Mouse (Mus musculus): ENCODE results near the gene Clcf1. TPM values are rescaled to one million over a fixed set of nuclear protein-coding genes. Genes with fewer than 3 reads are reported as not detected.

The Clcf1 gene
- polyA plus RNA-seq, 1 experiment = 0.09 TPM

DNA sequence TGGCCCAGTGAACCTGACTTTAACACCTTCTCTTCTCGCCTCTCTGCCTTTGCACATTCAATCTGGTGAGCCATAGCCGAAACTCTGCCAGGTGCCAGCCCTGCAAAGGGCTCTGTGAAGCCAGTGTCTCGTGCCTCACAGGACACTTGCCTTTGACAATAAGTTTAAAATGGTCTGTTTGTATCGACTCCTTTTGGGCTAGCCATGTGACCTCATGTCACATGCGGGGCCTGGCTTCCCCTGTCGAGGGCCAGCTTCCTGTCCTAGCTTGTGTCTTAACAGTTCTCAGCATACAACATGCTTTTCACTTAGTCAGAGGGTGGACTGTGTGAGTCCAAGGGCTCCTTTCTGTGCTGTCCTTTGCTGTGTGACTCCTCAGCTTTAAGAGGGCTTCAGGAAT is 48.7 kb downstream of the Clcf1 start:
- Histone ChIP-seq H3K27me3 (replicated peaks) (peaks cover 2% of the 10 kb centered on the region), H3K4me1 (peaks cover 47% of the 10 kb centered on the region), H3K4me3 (replicated peaks) (peak overlapping the region; percentile 9), H3K9me3 (no peaks in the 10 kb centered on the region), H3K36me3 (replicated peaks; ENCODE audit: low read length) (peaks cover 64% of the 10 kb centered on the region)
- TF ChIP-seq FLI1 (IDR thresholded peaks at IDR 0.05; ENCODE audit: low read length) = no peak
- no peak for TF ChIP-seq GATA1 (IDR thresholded peaks at IDR 0.05; ENCODE audit: borderline replicate concordance, low read length)

GRCm38 (mm10) chr19:4263702-4264101 is 49.7 kb downstream of the Clcf1 start:
- Histone ChIP-seq H3K27me3 (replicated peaks) (peaks cover 2% of the 10 kb centered on the region), H3K36me3 (replicated peaks; ENCODE audit: low read length) (peaks cover 67% of the 10 kb centered on the region), H3K9me3 (no peaks in the 10 kb centered on the region), H3K4me1 (peaks cover 54% of the 10 kb centered on the region), H3K4me3 (replicated peaks) (no peak overlapping the region)
- TF ChIP-seq FLI1 (IDR thresholded peaks at IDR 0.05; ENCODE audit: low read length) (no peak), GATA1 (IDR thresholded peaks at IDR 0.05; ENCODE audit: borderline replicate concordance, low read length) (no peak)

DNA sequence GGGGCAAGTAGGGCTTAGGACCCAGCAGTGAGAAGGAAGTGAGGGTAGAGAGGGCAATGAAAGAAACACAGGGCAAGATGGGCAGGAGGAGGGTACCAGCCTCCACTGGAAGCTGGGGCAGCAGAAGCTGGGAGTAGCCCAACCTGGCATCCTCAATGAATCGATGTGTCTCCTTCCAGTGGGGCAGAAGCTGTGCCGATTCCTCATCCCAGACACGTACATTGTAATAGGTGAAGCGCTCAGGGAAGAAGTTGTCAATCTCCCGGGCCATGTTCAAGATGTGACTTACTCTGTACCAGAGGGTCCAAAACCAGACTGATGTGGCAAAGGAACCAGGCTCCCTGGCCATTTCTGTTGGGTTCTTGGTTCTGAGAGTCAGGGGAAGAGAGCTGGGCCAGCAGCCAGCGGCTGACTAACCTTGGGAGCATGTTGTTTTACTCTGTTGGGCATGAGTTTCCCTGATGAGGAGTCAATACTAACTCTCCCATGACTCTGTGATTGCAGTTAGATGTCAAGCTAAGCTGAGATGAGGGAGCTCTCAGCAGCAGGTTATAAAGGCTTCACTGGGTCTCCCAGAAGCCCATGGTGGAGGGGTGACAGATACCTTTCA is 50.2 kb downstream of the Clcf1 start:
- Histone ChIP-seq H3K27me3 (replicated peaks) (peaks cover 2% of the 10 kb centered on the region), H3K9me3 (no peaks in the 10 kb centered on the region), H3K36me3 (replicated peaks; ENCODE audit: low read length) (peaks cover 67% of the 10 kb centered on the region), H3K4me3 (replicated peaks) (no peak overlapping the region), H3K4me1 (peaks cover 59% of the 10 kb centered on the region)
- TF ChIP-seq GATA1 (IDR thresholded peaks at IDR 0.05; ENCODE audit: borderline replicate concordance, low read length) (no peak), FLI1 (IDR thresholded peaks at IDR 0.05; ENCODE audit: low read length) (no peak)

DNA sequence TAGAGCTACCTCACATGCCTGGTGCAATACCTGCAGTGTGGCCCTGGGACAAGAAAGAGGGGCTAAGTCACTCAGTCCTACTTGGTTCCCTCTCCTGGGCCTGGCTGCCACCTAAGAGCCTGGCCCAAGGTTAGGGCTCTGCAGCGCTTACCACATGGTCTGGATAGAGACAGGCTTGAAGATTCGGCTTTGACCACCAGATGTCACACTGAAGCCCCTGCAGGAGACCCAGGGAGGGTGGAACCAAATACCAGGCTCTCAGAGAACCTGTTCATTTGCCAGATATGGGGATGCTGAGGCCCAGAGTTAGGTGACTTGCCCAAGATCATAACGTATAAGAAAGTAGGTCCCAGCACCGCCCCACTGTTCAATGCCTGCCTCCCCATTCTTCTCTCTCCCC is 51.9 kb downstream of the Clcf1 start:
- TF ChIP-seq FLI1 (IDR thresholded peaks at IDR 0.05; ENCODE audit: low read length) (no peak), GATA1 (IDR thresholded peaks at IDR 0.05; ENCODE audit: borderline replicate concordance, low read length) (no peak)
- Histone ChIP-seq H3K36me3 (replicated peaks; ENCODE audit: low read length) (peaks cover 70% of the 10 kb centered on the region), H3K4me1 (peaks cover 61% of the 10 kb centered on the region), H3K9me3 (no peaks in the 10 kb centered on the region), H3K4me3 (replicated peaks) (peak overlapping the region; percentile 30), H3K27me3 (replicated peaks) (peaks cover 11% of the 10 kb centered on the region)

- Histone ChIP-seq H3K4me1 (peaks cover 38% of the 10 kb centered on the region), H3K4me3 (replicated peaks) (peak within 1 kb of the TSS; percentile 95), H3K9me3 (no peaks in the 10 kb centered on the region), H3K27me3 (replicated peaks) (peaks cover 21% of the 10 kb centered on the region), H3K36me3 (replicated peaks; ENCODE audit: low read length) (peaks cover 59% of the 10 kb centered on the region)
- no peak for TF ChIP-seq GATA1 (IDR thresholded peaks at IDR 0.05; ENCODE audit: borderline replicate concordance, low read length)
- TF ChIP-seq FLI1 (IDR thresholded peaks at IDR 0.05; ENCODE audit: low read length) = no peak
These were observed 54.7 kb downstream of the Clcf1 start, which contains the start of gene Ssh3 for GRCm38 (mm10) chr19:4268566-4269361. Gene Ssh3, minus strand, starts transcription at chr19:4269180.

DNA sequence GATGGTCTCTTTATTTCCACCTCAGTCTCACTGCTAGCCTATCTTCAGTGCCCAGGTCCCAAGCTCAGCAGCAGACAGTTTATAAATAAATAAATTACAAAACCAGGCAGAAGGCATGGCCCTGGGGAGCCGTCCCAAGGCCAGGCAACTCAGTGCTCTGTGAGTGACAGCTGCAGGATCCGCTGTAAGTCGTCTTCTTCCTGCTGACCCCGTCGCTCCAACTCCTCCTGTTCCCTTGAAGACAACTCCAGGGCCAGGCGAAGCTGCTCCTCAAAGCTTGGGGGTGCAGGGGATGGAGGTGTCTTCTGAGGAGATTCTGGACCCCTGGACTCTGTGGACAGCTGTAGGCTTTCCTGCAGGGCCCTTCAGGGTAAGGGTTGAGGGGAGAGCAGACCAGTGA is 56.1 kb downstream of the Clcf1 start:
- Histone ChIP-seq H3K4me1 (peaks cover 33% of the 10 kb centered on the region), H3K36me3 (replicated peaks; ENCODE audit: low read length) (peaks cover 45% of the 10 kb centered on the region), H3K27me3 (replicated peaks) (peaks cover 21% of the 10 kb centered on the region), H3K4me3 (replicated peaks) (no peak overlapping the region), H3K9me3 (no peaks in the 10 kb centered on the region)
- TF ChIP-seq GATA1 (IDR thresholded peaks at IDR 0.05; ENCODE audit: borderline replicate concordance, low read length) (no peak), FLI1 (IDR thresholded peaks at IDR 0.05; ENCODE audit: low read length) (no peak)

GRCm38 (mm10) chr19:4270972-4271371 is 56.9 kb downstream of the Clcf1 start:
- Histone ChIP-seq H3K36me3 (replicated peaks; ENCODE audit: low read length) (peaks cover 37% of the 10 kb centered on the region), H3K27me3 (replicated peaks) (peaks cover 21% of the 10 kb centered on the region), H3K4me1 (peaks cover 33% of the 10 kb centered on the region), H3K9me3 (peaks cover 1% of the 10 kb centered on the region; the same call in 1 of the 2 replicates), H3K4me3 (replicated peaks) (no peak overlapping the region)
- TF ChIP-seq GATA1 (IDR thresholded peaks at IDR 0.05; ENCODE audit: borderline replicate concordance, low read length) (no peak), FLI1 (IDR thresholded peaks at IDR 0.05; ENCODE audit: low read length) (no peak)

Other genes with a start within 250 kb of the Clcf1 start
- not detected in 2 replicates for gene Aldh3b2, start 241.9 kb upstream of the Clcf1 start, polyA plus RNA-seq (2012; ENCODE audit: insufficient read depth, low replicate concordance)
- gene Acy3, start 227.7 kb upstream of the Clcf1 start, polyA plus RNA-seq (2012; ENCODE audit: insufficient read depth, low replicate concordance) = 6.4 TPM in 1 of 2 replicates, not detected in the other
- not detected in 2 replicates for gene Tbx10, start 221.5 kb upstream of the Clcf1 start, polyA plus RNA-seq (2012; ENCODE audit: insufficient read depth, low replicate concordance)
- gene Nudt8, start 213.7 kb upstream of the Clcf1 start, polyA plus RNA-seq (2012; ENCODE audit: insufficient read depth, low replicate concordance) = 11.7 and 19.3 TPM in 2 replicates
- 0.74 and 0.93 TPM in 2 replicates for gene Gm49405, start 213.6 kb upstream of the Clcf1 start, polyA plus RNA-seq (2012; ENCODE audit: insufficient read depth, low replicate concordance)
- 2.7 and 7.3 TPM in 2 replicates for gene Doc2g, start 210.9 kb upstream of the Clcf1 start, polyA plus RNA-seq (2012; ENCODE audit: insufficient read depth, low replicate concordance)
- 111 and 122 TPM in 2 replicates for gene Ndufv1, start 201.4 kb upstream of the Clcf1 start, polyA plus RNA-seq (2012; ENCODE audit: insufficient read depth, low replicate concordance)
- gene Gstp1, start 176.3 kb upstream of the Clcf1 start, polyA plus RNA-seq (2012; ENCODE audit: insufficient read depth, low replicate concordance) = 128 and 173 TPM in 2 replicates
- not detected in 2 replicates for gene Gstp2, start 168.2 kb upstream of the Clcf1 start, polyA plus RNA-seq (2012; ENCODE audit: insufficient read depth, low replicate concordance)
- not detected in 2 replicates for gene Gstp3, start 154.7 kb upstream of the Clcf1 start, polyA plus RNA-seq (2012; ENCODE audit: insufficient read depth, low replicate concordance)
- gene Cabp2, start 132.7 kb upstream of the Clcf1 start, polyA plus RNA-seq (2012; ENCODE audit: insufficient read depth, low replicate concordance) = not detected in 2 replicates
- gene Cdk2ap2, start 117.1 kb upstream of the Clcf1 start, polyA plus RNA-seq (2012; ENCODE audit: insufficient read depth, low replicate concordance) = 140 and 181 TPM in 2 replicates
- gene Pitpnm1, start 114.2 kb upstream of the Clcf1 start, polyA plus RNA-seq (2012; ENCODE audit: insufficient read depth, low replicate concordance) = 122 and 153 TPM in 2 replicates
- gene Aip, start 88.4 kb upstream of the Clcf1 start, polyA plus RNA-seq (2012; ENCODE audit: insufficient read depth, low replicate concordance) = 293 and 434 TPM in 2 replicates
- gene Gpr152, start 74.5 kb upstream of the Clcf1 start, polyA plus RNA-seq (2012; ENCODE audit: insufficient read depth, low replicate concordance) = not detected in 2 replicates
- gene Cabp4, start 70.2 kb upstream of the Clcf1 start, polyA plus RNA-seq (2012; ENCODE audit: insufficient read depth, low replicate concordance) = 0.51 and 1.2 TPM in 2 replicates
- 110 and 364 TPM in 2 replicates for gene Coro1b, start 65.6 kb upstream of the Clcf1 start, polyA plus RNA-seq (2012; ENCODE audit: insufficient read depth, low replicate concordance)
- 777 and 793 TPM in 2 replicates for gene Ptprcap, start 60.6 kb upstream of the Clcf1 start, polyA plus RNA-seq (2012; ENCODE audit: insufficient read depth, low replicate concordance)
- 108 and 492 TPM in 2 replicates for gene Rps6kb2, start 50.9 kb upstream of the Clcf1 start, polyA plus RNA-seq (2012; ENCODE audit: insufficient read depth, low replicate concordance)
- 1.3 and 5.6 TPM in 2 replicates for gene Carns1, start 38.8 kb upstream of the Clcf1 start, polyA plus RNA-seq (2012; ENCODE audit: insufficient read depth, low replicate concordance)
- 24.1 and 31.5 TPM in 2 replicates for gene Tbc1d10c, start 23.0 kb upstream of the Clcf1 start, polyA plus RNA-seq (2012; ENCODE audit: insufficient read depth, low replicate concordance)
- gene Ppp1ca, start 22.2 kb upstream of the Clcf1 start, polyA plus RNA-seq (2012; ENCODE audit: insufficient read depth, low replicate concordance) = 268 and 792 TPM in 2 replicates
- 22.1 and 24.3 TPM in 2 replicates for gene Rad9a, start 12.6 kb upstream of the Clcf1 start, polyA plus RNA-seq (2012; ENCODE audit: insufficient read depth, low replicate concordance)
- gene AC109138.7, start 119 bp downstream of the Clcf1 start, polyA plus RNA-seq (2012; ENCODE audit: insufficient read depth, low replicate concordance) = 8.5 and 73.0 TPM in 2 replicates
- gene Pold4, start 17.7 kb downstream of the Clcf1 start, polyA plus RNA-seq (2012; ENCODE audit: insufficient read depth, low replicate concordance) = 67.5 and 91.7 TPM in 2 replicates
- gene Ssh3, start 54.9 kb downstream of the Clcf1 start, polyA plus RNA-seq (2012; ENCODE audit: insufficient read depth, low replicate concordance) = 16.5 and 28.6 TPM in 2 replicates
- 5.6 TPM in 1 of 2 replicates, not detected in the other for gene Ankrd13d, start 68.9 kb downstream of the Clcf1 start, polyA plus RNA-seq (2012; ENCODE audit: insufficient read depth, low replicate concordance)
- gene Grk2, start 92.0 kb downstream of the Clcf1 start, polyA plus RNA-seq (2012; ENCODE audit: insufficient read depth, low replicate concordance) = 265 and 541 TPM in 2 replicates
- 9.4 and 14.6 TPM in 2 replicates for gene Kdm2a, start 184.0 kb downstream of the Clcf1 start, polyA plus RNA-seq (2012; ENCODE audit: insufficient read depth, low replicate concordance)
- gene Rhod, start 225.2 kb downstream of the Clcf1 start, polyA plus RNA-seq (2012; ENCODE audit: insufficient read depth, low replicate concordance) = 0.16 TPM in 1 of 2 replicates, not detected in the other

Data from megakaryocyte, embryonic 14.5 days (primary cell).